Mouse (Mus musculus) layer of hippocampus, adult 9-10 months (tissue): ENCODE measurements at regions not wholly inside any gene's neighbourhood (a gene's known extent, or its start where the extent isn't known, plus 50 kb on each side); places are given as distances from the start of the nearest gene placed in this dataset.
"Not testable (repeated sequence)": the region's sequence is repeated elsewhere in the genome, so short reads cannot be mapped to it uniquely, and the experiment has no call there.

Source experiments
- DNase-seq: peaks from one replicate; pipeline ENCODE4 v3.0.0; 2022; ENCODE audit warnings: low spot score

GRCm38 (mm10) chr13:97485886-97486285 lies 245.0 kb downstream of the Enc1 start:
- DNase-seq: no peak

DNA sequence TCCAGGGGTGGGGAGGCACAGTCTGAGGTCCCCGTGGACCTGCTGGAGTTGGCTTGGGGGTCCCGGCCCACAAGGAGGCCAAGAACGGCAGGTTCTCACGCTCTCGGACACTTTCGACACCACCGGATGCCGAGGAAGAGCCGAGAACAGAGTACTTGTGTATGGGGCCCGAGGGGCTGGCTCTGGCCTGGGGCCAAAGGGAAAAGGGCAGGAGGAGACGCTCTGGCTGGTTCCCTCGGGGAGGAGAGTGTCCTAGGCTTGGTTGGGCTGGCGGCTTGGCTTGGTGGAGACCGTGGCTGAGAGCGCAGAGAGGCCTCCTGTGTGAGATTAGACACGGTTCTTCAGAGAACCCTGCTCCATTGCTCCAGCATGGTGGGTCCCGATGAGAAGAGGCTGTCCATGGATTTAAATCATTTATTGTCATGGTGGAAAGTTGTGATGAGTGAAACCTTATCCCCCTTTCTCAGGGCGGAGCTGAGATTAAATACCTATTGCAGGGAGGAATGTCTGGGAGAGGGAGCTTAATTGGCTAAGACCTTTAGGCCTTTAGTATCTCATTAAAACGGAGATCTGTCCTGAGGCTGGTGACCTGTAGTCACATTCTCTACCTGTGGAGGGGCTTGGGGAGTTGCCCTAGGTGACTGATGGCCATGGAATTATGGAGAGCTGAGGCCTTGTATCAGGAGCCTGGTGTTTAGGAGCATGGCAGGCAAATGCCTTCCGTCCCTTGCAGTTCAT lies 244.1 kb downstream of the Enc1 start:
- DNase-seq: no peak

DNA sequence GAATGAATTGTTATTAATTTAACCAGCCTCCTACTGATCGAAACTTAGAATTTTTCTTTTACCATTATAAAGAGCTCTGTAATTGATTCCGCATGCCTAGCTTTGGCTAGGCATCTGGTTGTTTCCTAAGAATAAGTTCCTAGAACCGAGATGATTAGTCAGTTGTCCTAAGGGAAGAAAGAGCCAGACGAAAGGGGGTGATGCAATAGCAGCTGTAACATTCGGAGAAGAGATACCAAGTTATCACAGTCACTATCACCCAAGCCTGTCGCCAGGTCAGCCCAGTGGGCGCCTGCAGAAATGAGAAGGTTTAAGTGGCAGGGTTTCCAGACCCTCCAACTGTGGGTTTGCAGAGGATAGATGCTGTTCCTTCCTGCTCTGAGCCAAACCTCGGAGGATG lies 242.8 kb downstream of the Enc1 start:
- DNase-seq: no peak

GRCm38 (mm10) chr13:97482439-97482946 lies 241.6 kb downstream of the Enc1 start:
- no peak for DNase-seq

DNA sequence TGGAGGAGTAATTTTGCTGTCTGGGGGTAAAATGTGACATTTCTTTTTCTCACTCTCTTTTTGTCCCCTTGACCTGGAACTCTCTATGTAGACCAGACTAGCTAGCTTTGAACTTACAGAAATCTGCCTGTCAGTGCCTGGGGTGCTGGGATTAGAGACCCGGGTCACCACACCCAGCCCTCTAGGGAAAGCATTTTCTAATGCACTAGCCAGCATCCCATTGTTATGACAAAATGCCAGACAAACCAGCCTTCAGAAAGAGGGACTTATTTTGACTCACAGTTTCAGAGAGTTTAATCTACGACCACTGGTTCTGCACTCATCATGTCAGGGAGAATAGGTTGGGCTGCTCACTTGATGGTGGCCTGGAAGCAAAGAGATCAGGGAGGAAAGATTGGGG lies 240.4 kb downstream of the Enc1 start:
- no peak for DNase-seq

DNA sequence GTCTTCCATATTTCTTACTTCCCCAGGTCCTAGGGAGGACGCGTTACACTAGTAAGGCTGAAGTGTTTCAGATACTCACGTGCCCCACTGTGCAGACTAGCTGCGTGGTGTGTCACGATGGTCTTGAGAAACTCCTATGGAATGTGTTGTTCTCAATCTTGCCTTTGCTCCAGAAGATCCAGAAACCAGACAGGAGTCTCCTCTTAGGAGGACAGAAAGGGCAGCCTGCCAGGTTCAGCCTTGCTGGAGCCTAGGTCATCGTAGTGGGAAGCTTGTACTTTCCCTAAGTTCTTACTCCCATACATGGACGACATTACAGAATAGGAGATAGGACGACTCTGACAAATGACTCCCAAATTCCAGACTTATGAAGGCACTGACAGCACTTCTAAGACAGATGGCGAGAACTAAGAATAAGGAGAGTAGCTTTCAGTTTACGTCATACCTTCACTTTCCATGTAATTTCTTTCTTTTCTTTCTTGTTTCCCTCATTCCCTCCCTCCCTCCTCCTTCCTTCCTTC lies 238.2 kb downstream of the Enc1 start:
- DNase-seq: no peak

- DNase-seq: no peak
Observed at GRCm38 (mm10) chr13:97473971-97474365, 233.1 kb downstream of the Enc1 start.

- no peak for DNase-seq
Observed at GRCm38 (mm10) chr13:97473256-97473970, 232.5 kb downstream of the Enc1 start.

- no peak for DNase-seq
Observed at GRCm38 (mm10) chr13:97469999-97470398, 229.1 kb downstream of the Enc1 start.

DNA sequence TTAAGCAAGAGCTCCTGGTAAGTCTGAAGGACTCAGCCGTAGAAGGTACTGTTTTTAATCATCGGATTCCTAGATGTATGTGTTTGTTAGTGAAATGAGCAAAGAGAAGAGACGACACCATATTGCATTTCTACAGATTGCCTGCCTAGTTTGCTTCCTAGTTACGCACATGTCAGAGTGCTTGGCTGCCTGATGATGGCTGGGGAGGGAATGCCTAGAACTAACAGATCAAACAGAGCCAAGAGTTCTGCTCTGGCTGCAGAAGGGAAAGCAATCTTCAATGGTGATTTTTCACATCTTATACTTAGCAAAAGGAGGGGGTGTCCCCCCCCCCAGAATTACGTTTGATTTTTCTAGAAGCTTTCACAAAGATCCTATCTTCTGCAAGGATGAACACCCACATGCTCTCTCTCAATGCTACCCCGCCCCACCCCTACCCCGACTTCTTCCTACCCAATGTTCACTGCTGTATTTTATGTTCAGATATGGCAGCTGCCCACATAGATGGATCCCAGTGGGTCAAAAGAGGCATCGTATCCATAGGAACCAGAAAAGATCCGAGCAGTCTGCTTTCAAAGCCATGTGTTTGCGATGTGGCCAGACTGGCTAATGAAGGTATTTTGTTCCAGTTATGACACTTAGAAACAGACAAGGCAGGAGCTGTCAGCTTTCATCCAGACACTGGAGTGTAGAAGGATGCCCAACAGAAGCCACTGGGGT lies 228.1 kb downstream of the Enc1 start:
- no peak for DNase-seq

GRCm38 (mm10) chr13:97466585-97466984 lies 225.7 kb downstream of the Enc1 start:
- not testable (repeated sequence) for DNase-seq

DNA sequence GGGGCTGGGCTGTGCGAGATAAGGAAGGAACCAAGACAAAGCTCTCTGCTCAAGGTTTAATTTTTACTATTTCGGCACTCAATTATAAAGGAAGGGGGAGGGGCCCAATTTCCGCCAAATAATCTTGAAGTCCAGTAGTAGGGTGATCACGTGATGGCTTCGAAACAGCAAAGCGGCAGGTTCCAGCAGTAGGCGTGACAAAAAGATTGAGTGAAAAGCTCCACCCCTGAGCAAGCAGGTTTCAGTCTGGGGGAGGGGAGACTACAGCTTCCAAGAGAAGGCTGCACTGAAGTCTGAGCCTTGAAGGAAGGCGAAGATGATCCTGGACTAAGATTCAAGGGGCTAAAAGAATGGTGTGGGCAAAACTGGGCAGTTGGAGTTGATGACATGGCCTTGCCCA lies 222.9 kb downstream of the Enc1 start:
- no peak for DNase-seq

- no peak for DNase-seq
Observed at GRCm38 (mm10) chr13:97462884-97463235, 222.0 kb downstream of the Enc1 start.

- no peak for DNase-seq
Observed at GRCm38 (mm10) chr13:97462110-97462883, 221.4 kb downstream of the Enc1 start.

GRCm38 (mm10) chr13:97461207-97461606 lies 220.3 kb downstream of the Enc1 start:
- no peak for DNase-seq

GRCm38 (mm10) chr13:97459106-97459505 lies 218.2 kb downstream of the Enc1 start:
- DNase-seq: no peak

GRCm38 (mm10) chr13:97455961-97456360 lies 215.1 kb downstream of the Enc1 start:
- DNase-seq: no peak

- no peak for DNase-seq
Observed at GRCm38 (mm10) chr13:97454715-97455114, 213.8 kb downstream of the Enc1 start.

DNA sequence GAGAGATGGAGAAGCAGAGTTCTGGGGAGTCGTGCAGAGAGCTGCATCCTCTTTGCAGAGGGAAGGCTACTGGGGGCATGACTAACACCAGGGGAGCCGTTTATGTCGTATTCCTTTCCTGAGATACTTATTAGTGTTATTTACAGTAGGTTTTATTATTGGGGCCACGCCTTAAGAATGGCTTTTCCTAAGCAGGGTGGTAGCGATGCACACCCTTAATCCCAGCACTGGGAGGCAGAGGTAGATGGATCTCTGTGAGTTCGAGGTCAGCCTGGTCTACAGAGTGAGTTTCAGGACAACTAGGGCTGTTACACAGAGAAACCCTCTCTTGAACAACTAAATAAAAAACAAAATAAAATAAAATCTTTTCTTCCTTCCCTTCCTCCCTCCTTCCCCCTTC lies 212.6 kb downstream of the Enc1 start:
- no peak for DNase-seq

DNA sequence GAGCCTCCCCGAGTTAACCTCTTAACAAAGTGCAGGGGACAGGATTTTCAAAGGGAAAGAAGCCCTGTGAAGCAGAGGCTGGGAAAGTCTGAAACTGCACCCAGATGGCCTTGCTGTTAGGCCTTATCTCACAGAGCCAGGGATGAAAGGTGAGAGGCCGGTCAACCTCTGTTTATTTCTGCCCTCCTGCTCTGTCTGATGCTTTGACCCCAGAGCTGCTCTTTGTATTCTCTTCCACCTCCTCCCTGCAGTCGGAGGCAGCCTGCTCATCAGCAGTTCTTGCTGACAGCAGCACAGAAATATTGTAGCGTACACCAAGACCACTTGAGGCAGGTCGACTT lies 212.2 kb downstream of the Enc1 start:
- no peak for DNase-seq

GRCm38 (mm10) chr13:97452386-97453089 lies 211.6 kb downstream of the Enc1 start:
- no peak for DNase-seq
